Mouse (Mus musculus) gastrocnemius, postnatal 14 days (tissue): Measurements from ENCODE around the gene Sf3a1. TPM values are rescaled to one million over a fixed set of nuclear protein-coding genes. Genes with fewer than 3 reads are reported as not detected.
"Not testable (repeated sequence)": the region's sequence is repeated elsewhere in the genome, so short reads cannot be mapped to it uniquely, and the experiment has no call there.

ENCODE experiments used
- DNase-seq: peaks from one replicate; pipeline ENCODE4 v3.0.0; 2021; ENCODE audit warnings: mixed read lengths
- intact Hi-C: fragments of 180-260 bp; cut with DNase I; formaldehyde crosslinking; loops from one replicate; pipeline ENCODE4 v1.15.1; 2025; ENCODE audit warnings: low total_unique reads
- long read RNA-seq, 2 experiments: library from polyadenylated mRNA; stranded (forward); transcript quantifications; one replicate each; pipeline ENCODE4 v2.0.0; 2021
- total RNA-seq, 2 experiments: library from RNA; stranded (reverse); gene quantifications; 2 replicates each; pipeline ENCODE4 v1.2.3; 2021

The Sf3a1 gene
- total RNA-seq = 10 to 100 TPM; 17.1 to 22.8 TPM
- long read RNA-seq, experiment 1, full-length matches to known transcripts = 14 of 19 reads
- long read RNA-seq, experiment 1, partial matches to known transcripts = 5 of 19 reads
- long read RNA-seq, experiment 1, other reads (novel, unspliced or antisense) = 0 of 19 reads
- long read RNA-seq, experiment 2, full-length matches to known transcripts = 22 of 27 reads
- long read RNA-seq, experiment 2, partial matches to known transcripts = 4 of 27 reads
- long read RNA-seq, experiment 2, other reads (novel, unspliced or antisense) = 1 of 27 reads

GRCm38 (mm10) chr11:4159808-4160708 lies at the start of gene Sf3a1, which contains the start of gene Ccdc157:
Gene Sf3a1, plus strand, starts transcription at chr11:4160350.
Gene Ccdc157, minus strand, starts transcription at chr11:4160293.
- peak; percentile 95 for DNase-seq
- intact Hi-C loops = no loop called here

GRCm38 (mm10) chr11:4112033-4112432 lies 48.1 kb upstream of the Sf3a1 start:
- intact Hi-C loops = no loop called here
- no peak for DNase-seq

GRCm38 (mm10) chr11:4112861-4113260 lies 47.3 kb upstream of the Sf3a1 start:
- intact Hi-C loops = no loop called here
- DNase-seq = no peak

- intact Hi-C loops = no loop called here
- no peak for DNase-seq
These were observed 46.7 kb upstream of the Sf3a1 start for GRCm38 (mm10) chr11:4113496-4113895.

- intact Hi-C loops = no loop called here
- no peak for DNase-seq
These were observed 46.2 kb upstream of the Sf3a1 start for GRCm38 (mm10) chr11:4113970-4114369.

GRCm38 (mm10) chr11:4114541-4114940 lies 45.6 kb upstream of the Sf3a1 start:
- DNase-seq = not testable (repeated sequence)

GRCm38 (mm10) chr11:4115407-4115806 lies 44.7 kb upstream of the Sf3a1 start:
- DNase-seq = no peak
- intact Hi-C loops = no loop called here

More at GRCm38 (mm10) chr11:4114541-4114940, 45.6 kb upstream of the Sf3a1 start:
- intact Hi-C loops = not testable (repeated sequence)

- no peak for DNase-seq
- intact Hi-C loops = no loop called here
These were observed 43.5 kb upstream of the Sf3a1 start for GRCm38 (mm10) chr11:4116458-4117141.

GRCm38 (mm10) chr11:4117372-4118071 lies 42.6 kb upstream of the Sf3a1 start:
- intact Hi-C loops = no loop called here
- no peak for DNase-seq

- intact Hi-C loops = no loop called here
These were observed 41.8 kb upstream of the Sf3a1 start for GRCm38 (mm10) chr11:4118081-4118921.

GRCm38 (mm10) chr11:4119635-4120034 lies 40.5 kb upstream of the Sf3a1 start:
- intact Hi-C loops = no loop called here
- no peak for DNase-seq

More at GRCm38 (mm10) chr11:4118081-4118921, 41.8 kb upstream of the Sf3a1 start:
- DNase-seq = peak; percentile 68

- intact Hi-C loops = no loop called here
- DNase-seq = no peak
These were observed 38.5 kb upstream of the Sf3a1 start for GRCm38 (mm10) chr11:4121691-4122090.

- no peak for DNase-seq
- intact Hi-C loops = no loop called here
These were observed 37.9 kb upstream of the Sf3a1 start for GRCm38 (mm10) chr11:4122226-4122625.

GRCm38 (mm10) chr11:4122742-4123579 lies 37.2 kb upstream of the Sf3a1 start, which contains the start of gene Sec14l2:
Gene Sec14l2, minus strand, starts transcription at chr11:4123415.
- intact Hi-C loops = no loop called here
- no peak for DNase-seq

- intact Hi-C loops = no loop called here
- no peak for DNase-seq
These were observed 36.2 kb upstream of the Sf3a1 start for GRCm38 (mm10) chr11:4123922-4124321.

GRCm38 (mm10) chr11:4127059-4127458 lies 33.1 kb upstream of the Sf3a1 start:
- intact Hi-C loops = no loop called here
- DNase-seq = no peak

- intact Hi-C loops, DNase-seq: not testable (repeated sequence)
These were observed 31.7 kb upstream of the Sf3a1 start for GRCm38 (mm10) chr11:4128461-4128860.
